Mouse (Mus musculus) embryo, embryonic 10 days (tissue): ENCODE results near the gene Arhgap25.
"Not testable (repeated sequence)": the region's sequence is repeated elsewhere in the genome, so short reads cannot be mapped to it uniquely, and the experiment has no call there.

Experiments used
- DNase-seq: peaks from one replicate; pipeline ENCODE4 v3.0.0-alpha.2; 2015; ENCODE audit warnings: low spot score

The Arhgap25 gene

GRCm38 (mm10) chr6:87535651-87536050 lies 2.6 kb upstream of the Arhgap25 start:
- DNase-seq, result no peak

- DNase-seq, result no peak
Observed at GRCm38 (mm10) chr6:87534855-87535575, 2.0 kb upstream of the Arhgap25 start.

- DNase-seq, result no peak
Observed at GRCm38 (mm10) chr6:87531456-87532015, 1.5 kb downstream of the Arhgap25 start.

- DNase-seq, result no peak
Observed at GRCm38 (mm10) chr6:87530386-87530785, 2.7 kb downstream of the Arhgap25 start.

- DNase-seq, result no peak
Observed at GRCm38 (mm10) chr6:87527846-87528557, 5.1 kb downstream of the Arhgap25 start.

- no peak for DNase-seq
Observed at GRCm38 (mm10) chr6:87527366-87527765, 5.7 kb downstream of the Arhgap25 start.

GRCm38 (mm10) chr6:87525126-87525525 lies 7.9 kb downstream of the Arhgap25 start:
- no peak for DNase-seq

- no peak for DNase-seq
Observed at GRCm38 (mm10) chr6:87524281-87524680, 8.8 kb downstream of the Arhgap25 start.

GRCm38 (mm10) chr6:87523736-87524135 lies 9.3 kb downstream of the Arhgap25 start:
- no peak for DNase-seq

GRCm38 (mm10) chr6:87523085-87523484 lies 10.0 kb downstream of the Arhgap25 start:
- no peak for DNase-seq

GRCm38 (mm10) chr6:87522236-87522635 lies 10.8 kb downstream of the Arhgap25 start:
- peak; percentile 54 for DNase-seq

- DNase-seq, result not testable (repeated sequence)
Observed at GRCm38 (mm10) chr6:87521705-87522104, 11.4 kb downstream of the Arhgap25 start.

GRCm38 (mm10) chr6:87520572-87520971 lies 12.5 kb downstream of the Arhgap25 start:
- no peak for DNase-seq

- no peak for DNase-seq
Observed at GRCm38 (mm10) chr6:87519809-87520208, 13.2 kb downstream of the Arhgap25 start.

- DNase-seq, result no peak
Observed at GRCm38 (mm10) chr6:87518622-87519021, 14.4 kb downstream of the Arhgap25 start.

- DNase-seq, result no peak
Observed at GRCm38 (mm10) chr6:87517753-87518409, 15.2 kb downstream of the Arhgap25 start.

GRCm38 (mm10) chr6:87514321-87514720 lies 18.7 kb downstream of the Arhgap25 start:
- no peak for DNase-seq

- peak; percentile 73 for DNase-seq
Observed at GRCm38 (mm10) chr6:87513046-87513767, 19.9 kb downstream of the Arhgap25 start.

- no peak for DNase-seq
Observed at GRCm38 (mm10) chr6:87510999-87511398, 22.1 kb downstream of the Arhgap25 start.

- no peak for DNase-seq
Observed at GRCm38 (mm10) chr6:87509806-87510205, 23.3 kb downstream of the Arhgap25 start.

GRCm38 (mm10) chr6:87504875-87505274 lies 28.2 kb downstream of the Arhgap25 start:
- no peak for DNase-seq

GRCm38 (mm10) chr6:87503976-87504375 lies 29.1 kb downstream of the Arhgap25 start:
- no peak for DNase-seq
